Mouse (Mus musculus) brain, embryonic 18.5 days (tissue): Measurements from ENCODE around the gene Mindy4.

ENCODE experiments used
- DNase-seq: peaks from one replicate; pipeline ENCODE4 v3.0.0-alpha.2; 2012; ENCODE audit warnings: low read depth, low spot score

Mindy4 gene

DNA sequence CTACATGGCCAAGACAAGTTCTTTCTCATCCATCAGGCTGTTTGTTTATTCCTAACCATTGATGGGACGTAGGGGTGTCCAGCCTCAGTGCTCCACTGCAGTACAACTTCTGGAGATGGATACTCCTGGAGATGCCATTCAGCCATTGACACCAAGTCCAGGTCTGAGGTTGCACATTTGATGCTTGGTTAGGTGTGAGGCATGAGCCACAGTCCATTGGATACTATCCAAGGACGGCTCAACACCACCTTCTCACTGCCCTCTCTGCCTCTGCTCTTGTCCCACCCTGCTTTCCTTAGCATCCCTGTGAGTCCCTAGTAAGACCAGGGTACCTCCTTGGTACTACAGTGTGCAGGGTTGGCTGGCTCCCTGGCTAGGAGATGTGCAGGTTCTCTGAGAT, 96.7 kb downstream of the Mindy4 start:
- no peak for DNase-seq

DNA sequence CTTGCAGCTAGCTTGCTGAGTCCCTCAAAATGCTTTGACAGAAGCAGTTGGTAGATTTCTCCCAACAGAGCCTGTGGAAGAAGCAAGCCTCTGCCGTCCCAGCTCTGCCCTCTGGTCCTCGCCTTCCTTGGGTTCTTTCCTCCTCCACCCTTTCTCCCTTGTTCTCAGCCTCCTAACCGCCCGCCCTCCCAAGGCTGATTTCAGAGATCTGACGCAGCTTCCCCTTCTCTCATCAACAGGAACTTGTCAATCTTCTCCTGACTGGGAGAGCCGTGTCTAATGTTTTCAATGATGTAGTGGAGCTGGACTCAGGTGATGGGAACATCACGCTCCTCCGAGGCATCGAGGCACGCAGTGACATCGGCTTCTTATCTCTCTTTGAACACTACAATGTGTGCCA, 97.5 kb downstream of the Mindy4 start:
- DNase-seq, result no peak

DNA sequence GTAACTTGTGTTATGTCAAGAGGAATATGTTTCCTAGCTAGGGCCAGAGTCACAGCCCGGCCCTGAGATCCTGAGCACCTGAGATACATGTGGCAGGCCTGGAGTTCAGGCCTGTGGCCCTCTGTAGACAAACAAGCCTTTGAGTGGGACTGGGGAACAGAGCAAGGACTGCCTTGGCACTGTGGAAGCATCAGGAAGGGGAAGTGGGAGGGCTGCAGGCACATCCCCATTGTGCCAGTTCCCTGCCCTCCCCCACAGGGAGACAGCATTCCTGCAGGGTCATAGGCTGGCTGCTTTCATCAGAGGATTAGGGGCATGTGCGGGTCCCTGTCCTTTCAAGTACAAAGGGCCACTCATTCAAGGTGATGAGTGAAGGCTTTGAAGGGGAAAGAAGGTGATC, 107.0 kb downstream of the Mindy4 start:
- DNase-seq, result no peak

DNA sequence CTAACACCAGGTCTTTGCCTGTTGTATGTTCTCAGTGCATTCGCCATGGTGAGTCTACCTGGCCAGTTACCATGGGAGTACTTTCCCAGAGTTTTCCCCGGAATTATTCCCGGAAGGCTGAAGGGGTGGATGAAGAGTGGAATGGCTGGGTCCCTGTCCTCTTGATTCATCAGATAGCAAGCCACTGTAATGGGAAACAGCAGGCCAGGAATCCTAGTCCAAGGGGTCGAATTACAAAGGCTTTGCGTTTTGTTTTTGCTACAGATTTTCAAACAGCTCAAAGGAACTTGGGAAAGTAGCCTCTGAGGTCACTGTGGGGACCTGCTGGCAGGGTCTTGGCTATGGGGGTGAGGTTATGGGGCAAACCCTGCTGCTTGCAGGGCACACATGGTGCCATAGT, 108.8 kb downstream of the Mindy4 start:
- no peak for DNase-seq

DNA sequence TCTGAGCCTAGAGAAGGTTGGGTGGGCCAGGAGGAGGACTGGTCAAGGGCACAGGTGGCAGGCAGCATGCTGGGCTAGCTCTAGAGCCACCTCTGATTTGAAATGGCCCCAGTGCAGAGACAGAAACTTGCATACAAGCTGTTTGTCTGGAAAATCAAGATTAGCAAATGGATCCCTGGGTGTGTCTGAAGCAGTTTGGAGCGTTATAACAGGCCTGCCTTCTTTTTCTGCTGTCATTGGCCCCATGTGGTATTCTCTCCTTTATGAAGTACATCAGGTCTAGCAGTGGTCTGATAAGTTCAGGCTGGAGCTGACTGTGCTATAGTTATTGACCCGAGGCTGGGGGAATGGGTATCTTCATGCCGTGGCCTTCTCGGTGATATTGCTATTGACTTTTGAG, 110.7 kb downstream of the Mindy4 start:
- no peak for DNase-seq

DNA sequence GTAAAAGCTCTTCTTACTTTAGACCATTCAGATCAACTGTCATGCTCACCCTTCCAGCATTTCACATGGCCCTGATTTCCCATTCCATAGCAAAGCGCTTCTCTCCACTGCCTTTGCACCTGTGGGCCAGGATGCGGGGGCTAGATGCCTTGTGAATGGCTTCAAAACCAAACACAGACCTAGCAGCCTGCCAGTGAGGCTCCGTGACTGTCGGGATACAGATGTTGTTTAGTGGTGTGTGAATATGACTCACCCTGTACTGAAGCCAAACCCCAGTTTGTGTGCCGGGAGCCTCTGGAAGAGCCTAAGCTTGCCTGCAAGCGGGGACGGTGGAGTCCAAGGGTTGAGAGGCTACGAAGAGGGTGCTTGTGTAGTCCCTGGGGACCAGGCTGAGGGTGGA, 111.4 kb downstream of the Mindy4 start:
- DNase-seq, result no peak

DNA sequence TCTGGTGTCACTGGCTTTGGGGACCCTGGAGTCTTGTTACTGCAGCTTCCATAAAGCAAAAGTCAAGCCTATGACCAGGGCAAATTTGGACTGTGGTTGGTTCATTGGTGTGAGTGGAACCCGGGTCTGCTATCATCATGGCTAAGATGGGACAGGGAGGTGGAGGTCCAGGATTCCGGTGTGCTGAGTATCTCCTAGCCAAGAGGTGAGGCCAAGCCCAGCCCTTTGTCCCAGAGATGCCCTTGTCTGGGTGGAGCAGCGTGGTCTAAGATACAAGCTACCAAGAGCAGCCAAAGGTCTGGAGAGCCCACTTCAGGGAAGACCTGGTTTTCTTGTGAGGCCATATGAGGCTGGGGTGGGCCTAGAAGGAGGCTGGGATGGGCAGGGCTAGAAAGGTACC, 115.4 kb downstream of the Mindy4 start:
- no peak for DNase-seq

DNA sequence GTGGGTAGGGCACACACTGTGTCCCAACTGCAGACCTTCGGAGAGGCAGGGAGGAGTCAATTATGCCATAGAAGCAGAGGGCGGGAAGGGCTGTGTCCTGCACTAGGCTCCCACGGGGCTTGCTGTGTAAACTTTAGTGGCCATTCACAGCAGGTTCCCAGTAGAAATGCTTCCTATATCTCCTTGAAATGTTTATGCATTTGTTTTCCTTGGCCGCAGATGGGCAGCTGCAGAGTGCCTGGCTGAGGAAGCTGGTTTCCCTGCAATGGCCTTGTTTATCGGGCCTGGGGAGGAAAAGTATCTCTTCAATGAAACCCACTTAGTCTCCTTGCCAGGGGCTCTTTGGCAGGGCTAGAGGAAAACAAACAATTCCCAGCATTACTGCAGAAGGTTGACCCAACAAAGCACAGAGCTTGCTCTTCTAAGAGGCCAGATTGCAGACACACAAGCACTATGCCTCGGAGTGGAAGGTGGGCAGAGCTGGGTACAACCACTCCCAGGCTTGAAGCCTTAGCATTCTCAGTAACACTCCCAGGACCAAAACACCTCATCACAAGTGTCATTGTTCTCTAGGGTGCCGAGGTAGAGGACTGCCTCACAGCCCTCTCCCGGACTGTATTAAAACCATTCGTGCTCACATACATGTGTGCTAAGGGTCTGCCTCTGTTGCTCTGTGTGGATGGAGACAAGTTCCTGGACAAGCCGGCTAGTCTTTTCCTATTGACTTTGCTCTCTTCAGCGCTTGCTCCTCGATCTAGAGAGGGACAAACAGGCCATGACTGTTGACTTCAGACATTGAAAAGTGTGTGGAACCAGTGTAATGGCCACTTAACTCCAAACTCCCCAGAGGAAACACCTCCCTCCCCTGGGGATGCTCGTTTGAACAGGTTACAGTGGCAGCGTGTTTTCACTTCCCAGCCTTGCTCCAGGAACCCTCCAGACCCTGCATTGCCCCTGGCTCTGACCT, 116.7 kb downstream of the Mindy4 start:
- no peak for DNase-seq

DNA sequence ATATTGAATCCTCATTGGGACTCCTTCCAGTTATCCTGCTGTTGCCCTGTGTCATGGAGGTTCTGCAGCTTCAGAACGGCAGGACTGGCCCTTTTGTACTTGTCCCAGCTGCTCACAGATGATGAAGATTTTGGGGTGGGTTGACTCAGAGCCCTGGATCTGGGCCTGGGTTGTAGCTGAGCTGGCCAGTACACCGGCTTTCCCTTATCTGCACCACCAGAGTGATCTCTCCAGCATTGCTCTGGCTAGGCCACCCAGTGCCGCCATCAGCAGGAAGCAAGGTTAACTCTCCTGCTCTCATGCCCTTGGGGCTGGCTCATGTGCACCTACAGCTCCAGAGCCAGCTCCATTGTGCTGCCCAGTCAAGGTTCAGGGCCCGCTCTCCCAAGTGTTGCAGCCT, 117.7 kb downstream of the Mindy4 start:
- DNase-seq, result no peak

DNA sequence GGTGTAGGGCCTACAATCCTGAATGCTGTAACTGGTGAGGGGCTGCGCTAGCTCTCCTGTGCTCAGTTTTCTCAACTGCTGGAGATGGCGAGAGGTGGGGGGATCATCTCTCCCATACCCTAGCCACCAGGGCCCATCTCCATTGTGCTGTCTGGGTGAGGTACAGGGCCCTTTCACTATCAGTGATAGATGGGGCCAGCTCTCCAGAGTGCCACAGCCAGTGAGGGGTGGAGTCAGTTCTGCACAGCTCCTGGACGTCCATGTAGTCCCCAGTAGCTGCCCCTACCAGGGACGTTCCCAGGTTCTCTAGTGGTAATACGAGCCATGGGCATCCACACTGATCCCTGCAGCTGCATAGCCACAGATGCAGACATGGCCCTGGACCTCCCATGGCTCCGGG, 118.3 kb downstream of the Mindy4 start:
- DNase-seq, result no peak

DNA sequence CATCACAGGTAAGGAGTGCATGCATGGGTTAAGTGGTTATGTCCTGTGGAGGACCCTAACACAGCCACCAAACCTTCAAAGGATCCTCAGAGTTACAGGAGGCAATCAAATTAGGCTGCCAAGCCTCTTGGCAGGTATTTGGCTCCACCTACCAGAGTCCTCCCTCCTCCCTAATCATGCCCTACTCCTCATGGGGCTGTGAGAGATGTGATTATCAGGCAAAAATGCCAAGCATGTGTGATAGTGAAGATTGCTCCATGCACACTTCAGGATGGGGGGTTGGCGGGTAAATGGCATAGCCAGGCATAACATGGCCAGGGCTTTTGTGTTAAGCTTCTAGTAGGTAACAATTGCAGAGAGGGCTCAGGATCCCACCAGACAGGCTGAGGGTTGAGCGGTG, 119.8 kb downstream of the Mindy4 start:
- no peak for DNase-seq

DNA sequence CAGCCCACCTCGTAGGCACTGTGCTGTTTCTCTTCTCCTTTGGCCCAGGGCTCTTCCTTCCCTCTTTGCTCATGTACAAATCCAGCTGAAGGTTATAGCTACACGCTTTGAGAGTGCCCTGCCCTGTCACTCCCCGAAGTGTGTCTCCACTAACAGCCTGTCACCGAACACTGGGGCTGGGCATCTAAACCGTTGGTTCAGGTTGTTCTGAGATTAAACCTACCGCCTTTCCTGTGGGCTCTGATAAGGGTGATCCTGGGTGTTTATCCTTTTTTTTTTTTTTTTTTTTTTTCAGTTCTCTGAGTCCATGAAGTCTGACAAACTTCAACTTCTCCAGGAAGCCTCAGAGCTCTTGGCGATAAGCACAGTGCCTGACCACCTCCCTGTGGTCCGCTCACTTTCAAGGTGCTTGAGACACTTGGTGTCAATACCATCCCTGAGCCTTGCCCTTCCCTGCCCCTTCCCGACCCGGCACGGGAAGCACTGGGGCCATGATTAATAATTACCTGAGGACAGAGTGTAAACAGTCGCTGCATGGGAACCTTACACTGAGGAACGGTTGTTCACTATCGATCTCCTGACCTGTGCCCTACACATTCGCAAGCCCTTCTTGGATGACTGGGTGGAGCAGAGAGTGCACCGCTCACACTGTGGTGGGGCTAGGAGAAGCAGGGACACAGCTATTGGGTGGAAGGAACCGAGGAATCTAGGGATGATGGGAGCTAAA, 120.9 kb downstream of the Mindy4 start:
- no peak for DNase-seq

DNA sequence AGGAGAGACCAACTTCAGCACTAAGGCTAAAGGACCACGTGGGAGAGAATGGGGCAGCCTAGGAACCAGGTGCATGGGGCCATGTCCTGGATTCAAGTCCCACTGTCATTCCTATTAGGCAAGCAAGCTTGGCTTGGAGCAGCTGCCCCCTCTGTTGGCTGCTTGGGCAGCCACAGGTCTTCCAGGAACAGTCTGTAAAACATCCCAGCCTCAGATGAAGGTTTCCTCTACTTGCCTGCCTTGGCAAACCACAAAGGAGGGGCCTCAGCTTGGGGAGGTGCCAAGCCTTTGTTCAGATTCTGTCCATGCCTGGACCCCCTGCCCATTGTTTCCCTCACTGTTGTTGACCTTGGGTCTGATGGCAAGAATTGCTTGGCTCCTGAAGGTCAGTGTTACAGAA, 121.6 kb downstream of the Mindy4 start:
- DNase-seq, result no peak

DNA sequence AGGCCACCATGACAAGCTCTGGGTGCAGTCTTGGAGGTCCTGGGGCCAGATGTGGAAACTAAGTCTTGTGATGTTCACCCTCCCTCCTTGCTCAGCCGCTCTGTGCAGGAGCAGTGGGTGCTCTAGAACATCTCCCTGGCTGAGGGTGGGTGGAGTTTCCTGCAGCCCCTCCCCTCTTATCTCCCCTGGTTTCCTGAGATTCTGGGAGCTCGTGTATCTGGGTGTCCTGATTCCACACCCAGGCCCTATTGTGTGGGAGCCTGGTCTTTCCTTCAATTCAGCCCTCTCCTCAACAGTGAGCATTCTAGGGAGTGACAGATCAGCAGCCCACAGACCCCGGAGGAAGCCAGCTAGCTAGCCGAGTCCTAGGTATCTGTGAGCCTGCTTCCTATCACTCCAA, 123.1 kb downstream of the Mindy4 start:
- no peak for DNase-seq

DNA sequence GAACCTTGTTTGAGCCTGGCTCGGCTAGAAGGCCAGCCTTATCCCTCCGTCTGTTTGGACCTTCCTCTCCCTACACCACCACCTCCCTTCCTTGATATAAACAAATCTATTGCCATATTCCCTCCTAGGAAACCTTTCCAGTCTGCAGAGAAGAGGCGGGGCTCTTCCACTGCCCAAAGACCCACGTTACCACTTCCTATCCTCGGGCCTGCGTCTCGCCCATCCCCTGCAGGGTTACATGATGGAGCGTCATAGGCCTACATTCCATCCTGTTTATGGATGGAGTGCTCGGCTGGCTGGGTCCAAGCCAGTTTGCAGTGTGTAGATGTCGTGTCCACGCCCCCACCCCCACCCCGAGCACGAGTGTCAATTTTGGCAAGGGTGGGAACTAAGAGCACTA, 124.1 kb downstream of the Mindy4 start:
- DNase-seq, result no peak

DNA sequence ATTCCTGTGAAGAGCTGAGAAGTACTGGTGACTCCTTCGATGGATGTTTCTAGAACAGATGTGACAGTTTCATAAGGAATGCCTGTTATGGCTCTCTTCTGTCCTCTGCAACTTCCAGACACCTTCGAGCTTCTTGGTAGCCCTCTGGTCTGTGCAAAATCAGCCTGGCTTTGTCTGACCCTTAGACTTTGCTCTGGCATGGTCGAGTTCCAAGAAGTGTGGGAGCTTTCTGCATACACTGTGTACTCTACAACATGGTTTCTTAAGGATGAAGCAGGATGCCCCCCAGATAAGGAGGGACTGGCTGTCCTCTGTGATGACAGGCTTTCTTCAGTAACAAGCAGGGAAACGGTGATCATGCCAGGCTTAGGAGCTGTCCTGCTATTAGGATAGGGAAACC, 125.0 kb downstream of the Mindy4 start:
- DNase-seq, result no peak

DNA sequence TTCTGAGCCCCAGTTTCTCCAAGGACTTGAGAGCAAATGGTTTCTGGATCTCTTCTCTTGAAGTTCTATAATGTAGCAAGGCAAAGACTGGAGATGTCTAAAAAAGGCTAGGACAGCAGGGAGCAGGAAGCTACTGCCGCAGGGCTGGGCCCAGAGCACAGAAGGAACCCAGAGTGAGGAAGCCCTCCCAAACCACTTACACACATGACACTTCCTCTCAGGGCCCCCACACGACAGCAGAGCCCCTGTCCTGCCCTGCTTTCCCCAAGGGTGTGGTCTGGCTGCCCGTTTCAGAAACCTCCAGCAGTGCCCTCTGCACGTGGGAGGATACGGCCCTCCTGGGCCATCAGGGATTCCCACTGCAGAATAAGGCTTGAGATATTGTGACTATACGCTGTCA, 128.1 kb downstream of the Mindy4 start:
- no peak for DNase-seq

DNA sequence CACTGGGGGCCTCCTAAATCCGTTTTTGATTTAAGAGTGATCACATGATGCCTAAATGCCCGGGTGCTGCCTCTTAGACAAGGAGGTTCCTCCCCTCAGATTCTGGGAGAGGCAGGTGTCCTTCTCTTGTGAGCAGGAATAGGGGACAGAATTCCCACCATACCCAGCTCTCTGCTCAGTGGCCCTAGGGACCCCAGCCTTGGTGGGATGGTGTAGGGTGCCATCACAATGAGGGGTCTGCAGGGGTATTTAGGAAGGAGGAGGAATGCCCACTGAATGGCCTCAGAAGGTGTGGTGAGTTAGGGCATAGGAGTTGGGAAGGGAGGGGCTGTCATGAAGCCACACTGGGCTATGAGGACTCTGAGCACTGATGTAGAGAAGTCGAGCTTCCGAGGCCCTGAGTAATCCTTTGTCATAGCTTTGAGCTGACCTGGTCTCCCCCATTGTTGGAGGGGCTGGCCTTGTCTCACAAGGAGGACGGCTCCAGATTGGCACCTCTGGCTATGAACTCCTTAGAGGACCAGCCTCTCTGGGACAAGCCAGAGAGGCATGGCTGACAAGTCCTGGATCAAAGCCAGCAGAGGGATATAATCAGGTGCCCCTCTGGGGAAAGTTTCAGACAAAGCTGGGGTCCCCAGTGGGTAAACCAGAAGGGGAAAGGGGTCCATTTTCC, 129.1 kb downstream of the Mindy4 start:
- no peak for DNase-seq

DNA sequence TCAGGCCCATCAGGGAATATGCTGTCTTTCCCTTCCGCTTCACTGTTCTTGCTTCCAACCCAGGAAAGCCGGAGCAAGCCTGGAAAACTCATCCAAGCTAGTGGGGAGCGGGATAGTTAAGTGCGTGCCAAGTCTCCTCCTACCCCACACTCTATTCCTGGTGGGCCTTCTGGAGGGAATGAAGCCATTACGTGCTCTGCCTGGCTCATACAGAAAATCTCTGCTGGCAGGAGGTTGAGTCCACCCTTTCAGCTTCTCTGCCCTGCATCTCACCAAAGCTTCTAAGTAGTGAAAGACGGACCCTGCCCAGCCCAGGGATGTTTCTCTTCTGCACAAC, 129.6 kb downstream of the Mindy4 start:
- peak; percentile 26 for DNase-seq

DNA sequence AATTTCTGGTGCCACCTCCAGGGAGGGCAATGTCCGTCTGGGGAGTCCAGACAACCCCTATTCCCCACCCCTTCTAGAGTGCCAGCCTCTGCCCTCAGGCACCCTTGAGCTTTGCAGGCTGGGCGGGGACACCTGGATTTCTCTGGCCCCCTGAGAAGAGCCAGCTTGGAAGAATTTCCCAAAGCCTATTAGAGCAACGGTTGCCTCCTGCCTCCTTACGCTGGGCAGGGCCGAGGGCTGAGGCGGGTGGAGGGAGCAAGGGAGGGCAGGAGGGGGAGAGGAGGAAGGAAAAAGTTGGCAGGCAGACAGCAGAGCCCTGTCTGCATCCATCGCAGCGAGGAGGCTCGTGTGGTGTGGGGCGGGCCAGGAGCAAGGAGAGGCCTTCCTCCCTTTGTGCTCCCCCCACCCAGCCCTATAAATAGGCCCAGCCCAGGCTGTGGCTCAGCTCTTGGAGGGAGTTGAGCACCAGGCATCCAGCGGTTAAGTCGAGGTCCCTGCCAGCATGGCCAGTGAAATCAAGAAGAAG, 132.9 kb downstream of the Mindy4 start, which contains the start of gene Aqp1:
Gene Aqp1 (plus strand): TSS at position 444 of the 526 bp plus-strand sequence.
- DNase-seq, result no peak

DNA sequence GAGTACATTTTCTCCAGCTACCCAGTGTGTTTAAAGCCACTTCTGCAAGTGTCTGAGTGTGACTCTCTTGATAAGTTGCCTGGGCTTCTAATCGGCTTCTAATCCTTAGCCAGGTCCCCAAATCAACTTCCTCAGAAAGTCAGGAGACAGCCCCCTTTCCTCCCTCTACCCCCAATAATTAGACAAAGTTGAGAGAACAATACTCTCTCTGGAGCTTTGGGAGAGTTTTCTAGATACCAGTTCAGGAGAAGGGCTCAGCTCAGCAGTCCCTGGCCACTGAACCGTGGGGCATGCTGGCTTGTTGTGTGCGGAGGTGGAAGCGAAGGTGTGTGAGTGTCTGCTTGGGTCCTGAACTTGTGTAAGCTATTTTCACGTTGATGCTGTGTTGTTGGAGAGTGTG, 134.1 kb downstream of the Mindy4 start:
- DNase-seq, result no peak

DNA sequence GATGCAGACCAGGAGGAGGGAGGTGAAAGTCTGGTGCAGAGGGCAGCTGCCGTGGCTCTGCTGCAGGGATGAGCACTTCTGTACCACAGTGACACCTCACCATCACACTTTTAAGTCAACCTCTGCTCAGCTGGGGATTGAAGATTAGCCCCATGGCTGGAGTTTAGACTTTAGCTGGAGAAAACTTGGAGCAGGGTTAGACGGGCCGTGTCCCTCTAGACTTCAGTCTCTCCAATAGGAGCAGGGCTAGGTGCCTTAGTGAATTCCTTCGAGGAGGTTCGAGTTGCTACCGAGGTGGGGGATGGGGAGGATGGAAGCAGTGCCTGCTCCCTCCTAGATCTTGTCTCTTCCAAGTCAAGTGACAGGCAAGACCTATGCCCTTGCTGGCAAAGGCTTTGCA, 134.9 kb downstream of the Mindy4 start:
- no peak for DNase-seq
